Mouse (Mus musculus): Measurements from ENCODE around the gene Pcsk5. TPM values are rescaled to one million over a fixed set of nuclear protein-coding genes. Genes with fewer than 3 reads are reported as not detected.

Gene Pcsk5
- 0.93 and 1.2 TPM in 2 replicates for polyA plus RNA-seq (2012; rRNA removed)

GRCm38 (mm10) chr19:17837471-17837859 is at the start of gene Pcsk5:
TSS of gene Pcsk5 (minus strand) at chr19:17837632.
- H3K4me3 ChIP-seq (ENCODE audit: extremely low read depth, insufficient read depth, insufficient read length): peak within 1 kb of the TSS; percentile 28
- DNase-seq (ENCODE audit: low read depth in 1 of 2, low spot score in 2 of 2): peak in 1 of 2 experiments; percentile 6
- TF ChIP-seq CTCF (IDR thresholded peaks at IDR 0.05; ENCODE audit: extremely low read depth, insufficient read depth, insufficient read length, insufficient replicate concordance): no peak
- TF ChIP-seq POLR2A (IDR thresholded peaks at IDR 0.05; ENCODE audit: low read depth, low read length): no peak
- H3K27me3 ChIP-seq (ENCODE audit: control insufficient read depth, insufficient read depth, low read length): peaks cover 5% of the 10 kb centered on the region
- H3K27ac ChIP-seq (ENCODE audit: insufficient read depth, low read length): peak within 1 kb of the TSS; percentile 15
- H3K4me1 ChIP-seq (ENCODE audit: control insufficient read depth, insufficient read depth, insufficient read length): no peaks in the 10 kb centered on the region
- 1% methylated on average over 35 of the region's 36 CpGs for WGBS
- no peaks in the 10 kb centered on the region for H3K36me3 ChIP-seq (ENCODE audit: control insufficient read depth, insufficient read depth, low read length)

DNA sequence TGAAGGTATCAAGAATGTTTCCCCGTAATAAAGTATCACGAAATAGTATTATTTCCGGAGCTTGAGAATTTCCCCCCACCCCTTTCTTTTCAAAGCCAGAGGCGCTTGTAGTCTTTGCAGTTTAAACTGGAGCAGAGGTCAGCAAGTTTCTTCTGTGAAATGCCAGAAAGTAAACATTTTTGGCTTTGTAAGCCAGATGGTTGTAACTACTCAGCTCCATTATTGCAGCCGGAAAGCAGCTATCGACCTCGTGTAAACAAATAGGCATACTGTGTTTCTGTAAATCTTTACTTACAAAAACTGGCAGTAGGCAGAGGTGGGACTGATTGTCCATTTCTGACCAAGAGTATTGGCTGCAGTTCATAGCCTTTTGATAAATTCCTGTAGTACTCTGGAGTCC is 38.4 kb upstream of the Pcsk5 start:
- Histone ChIP-seq H3K4me1 (ENCODE audit: control insufficient read depth, insufficient read depth, insufficient read length) (no peaks in the 10 kb centered on the region), H3K36me3 (ENCODE audit: control insufficient read depth, insufficient read depth, low read length) (no peaks in the 10 kb centered on the region), H3K27me3 (ENCODE audit: control insufficient read depth, insufficient read depth, low read length) (no peaks in the 10 kb centered on the region), H3K4me3 (ENCODE audit: extremely low read depth, insufficient read depth, insufficient read length) (no peak overlapping the region), H3K27ac (ENCODE audit: insufficient read depth, low read length) (no peak overlapping the region)
- DNase-seq (ENCODE audit: low read depth in 1 of 2, low spot score in 2 of 2): no peak
- no peak for TF ChIP-seq CTCF (IDR thresholded peaks at IDR 0.05; ENCODE audit: extremely low read depth, insufficient read depth, insufficient read length, insufficient replicate concordance)
- no peak for TF ChIP-seq POLR2A (IDR thresholded peaks at IDR 0.05; ENCODE audit: low read depth, low read length)
- WGBS: 78% methylated on average over 7 of the region's 7 CpGs

DNA sequence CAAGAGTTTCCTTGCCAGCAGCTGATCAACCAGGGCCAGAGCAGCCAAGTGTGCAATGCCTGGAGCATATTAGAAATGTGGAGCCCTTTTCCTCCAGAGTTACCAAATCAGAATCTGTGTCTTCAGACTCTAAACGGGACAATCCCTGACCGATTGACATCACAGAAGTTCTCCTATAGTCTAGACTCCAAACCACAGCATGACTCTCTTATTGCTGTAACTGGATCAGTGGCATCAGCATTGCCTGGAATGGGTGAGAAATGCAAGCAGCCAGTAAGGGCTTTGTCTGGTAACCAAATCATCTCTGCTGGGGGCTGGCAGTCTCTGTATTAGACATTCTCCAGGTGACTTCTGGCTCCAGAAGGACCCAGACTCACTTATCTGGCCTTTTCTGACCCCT is 37.0 kb upstream of the Pcsk5 start:
- no peak overlapping the region for H3K4me3 ChIP-seq (ENCODE audit: extremely low read depth, insufficient read depth, insufficient read length)
- no peaks in the 10 kb centered on the region for H3K4me1 ChIP-seq (ENCODE audit: control insufficient read depth, insufficient read depth, insufficient read length)
- no peaks in the 10 kb centered on the region for H3K27me3 ChIP-seq (ENCODE audit: control insufficient read depth, insufficient read depth, low read length)
- TF ChIP-seq POLR2A (IDR thresholded peaks at IDR 0.05; ENCODE audit: low read depth, low read length) (no peak), CTCF (IDR thresholded peaks at IDR 0.05; ENCODE audit: extremely low read depth, insufficient read depth, insufficient read length, insufficient replicate concordance) (no peak)
- no peaks in the 10 kb centered on the region for H3K36me3 ChIP-seq (ENCODE audit: control insufficient read depth, insufficient read depth, low read length)
- 83% methylated on average over 2 of the region's 2 CpGs for WGBS
- no peak overlapping the region for H3K27ac ChIP-seq (ENCODE audit: insufficient read depth, low read length)
- no peak for DNase-seq (ENCODE audit: low read depth in 1 of 2, low spot score in 2 of 2)

GRCm38 (mm10) chr19:17873755-17874154 is 36.3 kb upstream of the Pcsk5 start:
- no peak for TF ChIP-seq POLR2A (IDR thresholded peaks at IDR 0.05; ENCODE audit: low read depth, low read length)
- TF ChIP-seq CTCF (IDR thresholded peaks at IDR 0.05; ENCODE audit: extremely low read depth, insufficient read depth, insufficient read length, insufficient replicate concordance): no peak
- H3K27me3 ChIP-seq (ENCODE audit: control insufficient read depth, insufficient read depth, low read length): no peaks in the 10 kb centered on the region
- no peaks in the 10 kb centered on the region for H3K36me3 ChIP-seq (ENCODE audit: control insufficient read depth, insufficient read depth, low read length)
- H3K4me1 ChIP-seq (ENCODE audit: control insufficient read depth, insufficient read depth, insufficient read length): no peaks in the 10 kb centered on the region
- no peak for DNase-seq (ENCODE audit: low read depth in 1 of 2, low spot score in 2 of 2)
- H3K4me3 ChIP-seq (ENCODE audit: extremely low read depth, insufficient read depth, insufficient read length): no peak overlapping the region
- no peak overlapping the region for H3K27ac ChIP-seq (ENCODE audit: insufficient read depth, low read length)
- WGBS: 51% methylated on average over 2 of the region's 2 CpGs

DNA sequence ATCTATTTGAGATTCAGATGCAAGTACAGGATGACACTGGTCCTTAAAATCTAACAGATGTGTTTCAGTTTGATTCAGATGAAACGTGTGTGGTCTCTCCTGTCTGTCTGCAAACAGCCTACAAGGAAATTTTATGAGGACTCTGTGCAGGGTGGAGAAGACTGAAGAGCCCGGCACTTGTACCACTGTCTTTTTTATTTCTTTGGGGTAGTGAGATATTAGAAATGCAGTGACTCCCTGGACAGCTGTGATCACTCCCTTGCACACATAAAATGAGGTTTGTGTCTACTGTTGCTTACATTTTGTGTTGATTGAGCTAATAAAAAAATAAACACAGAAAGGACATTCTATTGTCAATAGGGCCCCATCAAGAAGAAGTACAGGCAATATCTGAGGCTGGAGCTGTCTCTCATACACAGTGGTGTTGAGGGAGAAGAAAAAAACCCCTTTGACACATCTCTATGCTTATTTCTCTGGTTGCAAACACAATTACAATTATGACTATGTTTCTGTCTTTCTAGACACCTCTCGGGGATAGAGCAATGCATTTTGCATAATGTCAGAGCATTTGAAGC is 29.0 kb upstream of the Pcsk5 start:
- H3K27me3 ChIP-seq (ENCODE audit: control insufficient read depth, insufficient read depth, low read length): no peaks in the 10 kb centered on the region
- no peak overlapping the region for H3K4me3 ChIP-seq (ENCODE audit: extremely low read depth, insufficient read depth, insufficient read length)
- no peaks in the 10 kb centered on the region for H3K36me3 ChIP-seq (ENCODE audit: control insufficient read depth, insufficient read depth, low read length)
- TF ChIP-seq CTCF (IDR thresholded peaks at IDR 0.05; ENCODE audit: extremely low read depth, insufficient read depth, insufficient read length, insufficient replicate concordance): no peak
- TF ChIP-seq POLR2A (IDR thresholded peaks at IDR 0.05; ENCODE audit: low read depth, low read length): no peak
- H3K4me1 ChIP-seq (ENCODE audit: control insufficient read depth, insufficient read depth, insufficient read length): no peaks in the 10 kb centered on the region
- no peak overlapping the region for H3K27ac ChIP-seq (ENCODE audit: insufficient read depth, low read length)
- WGBS: 80% methylated on average over 3 of the region's 3 CpGs
- DNase-seq (ENCODE audit: low read depth in 1 of 2, low spot score in 2 of 2): no peak

GRCm38 (mm10) chr19:17860351-17861014 is 23.1 kb upstream of the Pcsk5 start:
- Histone ChIP-seq H3K27ac (ENCODE audit: insufficient read depth, low read length) (no peak overlapping the region), H3K27me3 (ENCODE audit: control insufficient read depth, insufficient read depth, low read length) (no peaks in the 10 kb centered on the region), H3K4me3 (ENCODE audit: extremely low read depth, insufficient read depth, insufficient read length) (no peak overlapping the region), H3K36me3 (ENCODE audit: control insufficient read depth, insufficient read depth, low read length) (no peaks in the 10 kb centered on the region), H3K4me1 (ENCODE audit: control insufficient read depth, insufficient read depth, insufficient read length) (no peaks in the 10 kb centered on the region)
- TF ChIP-seq POLR2A (IDR thresholded peaks at IDR 0.05; ENCODE audit: low read depth, low read length) (no peak), CTCF (IDR thresholded peaks at IDR 0.05; ENCODE audit: extremely low read depth, insufficient read depth, insufficient read length, insufficient replicate concordance) (no peak)
- no peak for DNase-seq (ENCODE audit: low read depth in 1 of 2, low spot score in 2 of 2)
- 87% methylated on average over 4 of the region's 4 CpGs for WGBS

GRCm38 (mm10) chr19:17856741-17857140 is 19.3 kb upstream of the Pcsk5 start:
- Histone ChIP-seq H3K27me3 (ENCODE audit: control insufficient read depth, insufficient read depth, low read length) (no peaks in the 10 kb centered on the region), H3K27ac (ENCODE audit: insufficient read depth, low read length) (no peak overlapping the region), H3K4me3 (ENCODE audit: extremely low read depth, insufficient read depth, insufficient read length) (no peak overlapping the region), H3K4me1 (ENCODE audit: control insufficient read depth, insufficient read depth, insufficient read length) (no peaks in the 10 kb centered on the region), H3K36me3 (ENCODE audit: control insufficient read depth, insufficient read depth, low read length) (no peaks in the 10 kb centered on the region)
- no peak for DNase-seq (ENCODE audit: low read depth in 1 of 2, low spot score in 2 of 2)
- 58% methylated on average over 3 of the region's 3 CpGs for WGBS
- TF ChIP-seq POLR2A (IDR thresholded peaks at IDR 0.05; ENCODE audit: low read depth, low read length) (no peak), CTCF (IDR thresholded peaks at IDR 0.05; ENCODE audit: extremely low read depth, insufficient read depth, insufficient read length, insufficient replicate concordance) (no peak)
